Mouse (Mus musculus) intestine, postnatal 0 days (tissue): Measurements from ENCODE around the gene Cyb5r4. TPM values are rescaled to one million over a fixed set of nuclear protein-coding genes. Genes with fewer than 3 reads are reported as not detected.
"Not testable (repeated sequence)": the region's sequence is repeated elsewhere in the genome, so short reads cannot be mapped to it uniquely, and the experiment has no call there.

Source experiments
- ATAC-seq: fragments of 200-750 bp; cut with Nextera tagmentation; 2 replicates; pipeline ENCODE4 v1.8.0; 2017; ENCODE audit warnings: mild to moderate bottlenecking, moderate TSS enrichment, moderate library complexity
- H3K27ac ChIP-seq: fragments of 300-500 bp; sonication (generic); 2 replicates; pipeline ENCODE4 v1.5.1; 2014; ENCODE audit warnings: mild to moderate bottlenecking, low read depth, low read length, moderate library complexity
- H3K27me3 ChIP-seq: fragments of 300-500 bp; sonication (generic); replicated peaks from 2 replicates; pipeline ENCODE4 v1.6.1; 2014; ENCODE audit warnings: low read length, mixed read lengths; ENCODE audit not compliant: control insufficient read depth, insufficient read depth
- H3K36me3 ChIP-seq: fragments of 300-500 bp; sonication (generic); 2 replicates; pipeline ENCODE4 v1.6.1; 2014; ENCODE audit warnings: mild to moderate bottlenecking, moderate library complexity; ENCODE audit not compliant: control insufficient read depth, insufficient read depth
- H3K4me1 ChIP-seq: fragments of 300-500 bp; sonication (generic); replicated peaks from 2 replicates; pipeline ENCODE4 v1.6.1; 2014; ENCODE audit warnings: antibody characterized with exemption, low read length, mixed read lengths; ENCODE audit not compliant: control insufficient read depth, insufficient read depth
- H3K4me2 ChIP-seq: fragments of 300-500 bp; sonication (generic); replicated peaks from 2 replicates; pipeline ENCODE4 v1.6.1; 2014; ENCODE audit warnings: low read depth, mild to moderate bottlenecking, moderate library complexity
- H3K4me3 ChIP-seq: fragments of 300-500 bp; sonication (generic); 2 replicates; pipeline ENCODE4 v1.5.1; 2014; ENCODE audit warnings: low read depth, low read length
- H3K9ac ChIP-seq: fragments of 300-500 bp; sonication (generic); 2 replicates; pipeline ENCODE4 v1.6.1; 2014; ENCODE audit warnings: mild to moderate bottlenecking, low read depth, low read length
- H3K9me3 ChIP-seq: fragments of 300-500 bp; sonication (generic); 2 replicates; pipeline ENCODE4 v1.6.1; 2016; ENCODE audit warnings: mixed run types; ENCODE audit not compliant: control insufficient read depth
- CTCF ChIP-seq: sonication (generic); IDR thresholded peaks from 2 replicates; pipeline ENCODE4 v1.5.1; 2016; ENCODE audit warnings: low read depth, mild to moderate bottlenecking, control low read depth, antibody characterized with exemption, moderate library complexity
- WGBS: fragments of 180-500 bp; shearing (Covaris S2); extraction: QIAGEN DNeasy Blood & Tissue Kit; methylation state at CpG from one replicate; pipeline ENCODE4 v1.1.7; 2014; 5-methylcytosine and 5-hydroxymethylcytosine counted together
- polyA plus RNA-seq: library from polyadenylated mRNA; unstranded; fragments of >200 nt; fragmentation: Nextera tagmentation; extraction: Ambion mirVana; gene quantifications from 2 replicates; pipeline ENCODE4 v1.2.1, GENCODE M21; 2015

Gene Cyb5r4
- polyA plus RNA-seq, 1 experiment from 2014 or later, result 56.4 TPM

DNA sequence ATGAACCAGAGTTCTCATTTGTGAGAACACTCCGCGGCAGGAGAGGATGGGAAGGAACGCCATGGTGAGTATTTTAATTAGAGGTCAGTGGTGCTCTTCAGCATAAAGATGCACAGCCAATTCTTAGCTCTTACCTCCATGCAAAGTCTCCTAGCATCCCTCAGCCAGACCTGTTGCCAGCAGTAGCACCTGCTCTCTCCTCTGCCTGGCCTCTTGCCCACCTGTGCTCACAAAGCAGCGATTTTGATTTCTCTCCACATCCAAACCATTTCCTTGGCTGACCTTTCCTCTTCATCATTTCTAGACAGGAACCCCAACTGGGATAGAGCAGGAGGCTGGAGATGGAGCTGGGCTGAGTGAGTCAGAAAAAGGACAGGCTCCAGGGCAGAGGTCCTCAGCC, 65.2 kb downstream of the Cyb5r4 start:
- no peaks in the 10 kb centered on the region for H3K4me1 ChIP-seq
- no peak overlapping the region for H3K4me3 ChIP-seq
- H3K36me3 ChIP-seq, result no peaks in the 10 kb centered on the region
- 92% methylated on average over 4 of the region's 4 CpGs for WGBS
- no peak for ATAC-seq
- TF ChIP-seq CTCF, result no peak
- H3K9me3 ChIP-seq, result no peaks in the 10 kb centered on the region
- H3K4me2 ChIP-seq, result no peak overlapping the region
- no peak overlapping the region for H3K27ac ChIP-seq
- H3K9ac ChIP-seq, result no peak overlapping the region
- H3K27me3 ChIP-seq, result no peaks in the 10 kb centered on the region

DNA sequence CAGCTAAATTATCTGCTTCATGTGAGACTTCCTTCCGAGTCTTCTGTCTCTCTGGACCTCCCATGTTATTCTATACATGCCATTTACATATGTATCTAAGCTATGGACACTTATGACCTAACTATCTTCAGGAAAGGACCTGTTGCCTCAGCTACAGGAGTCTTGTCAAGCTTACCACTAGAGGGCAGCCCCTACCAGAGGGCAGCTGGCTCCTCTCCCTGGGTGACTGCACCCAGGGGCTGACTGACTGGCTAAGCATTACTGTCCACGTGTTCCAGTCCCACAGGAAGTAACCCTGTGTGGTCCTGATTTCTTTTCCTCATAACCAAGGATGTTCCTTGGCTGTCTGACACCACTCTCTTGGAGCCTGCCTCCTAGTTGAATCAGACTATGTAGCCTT, 76.2 kb downstream of the Cyb5r4 start:
- H3K4me1 ChIP-seq, result no peaks in the 10 kb centered on the region
- H3K27me3 ChIP-seq, result no peaks in the 10 kb centered on the region
- peak; percentile 49 for TF ChIP-seq CTCF
- no peak overlapping the region for H3K4me2 ChIP-seq
- no peak overlapping the region for H3K9ac ChIP-seq
- ATAC-seq, result no peak
- H3K4me3 ChIP-seq, result no peak overlapping the region
- no peak overlapping the region for H3K27ac ChIP-seq
- WGBS, result 56% methylated on average over 2 of the region's 2 CpGs
- no peaks in the 10 kb centered on the region for H3K9me3 ChIP-seq
- H3K36me3 ChIP-seq, result no peaks in the 10 kb centered on the region

DNA sequence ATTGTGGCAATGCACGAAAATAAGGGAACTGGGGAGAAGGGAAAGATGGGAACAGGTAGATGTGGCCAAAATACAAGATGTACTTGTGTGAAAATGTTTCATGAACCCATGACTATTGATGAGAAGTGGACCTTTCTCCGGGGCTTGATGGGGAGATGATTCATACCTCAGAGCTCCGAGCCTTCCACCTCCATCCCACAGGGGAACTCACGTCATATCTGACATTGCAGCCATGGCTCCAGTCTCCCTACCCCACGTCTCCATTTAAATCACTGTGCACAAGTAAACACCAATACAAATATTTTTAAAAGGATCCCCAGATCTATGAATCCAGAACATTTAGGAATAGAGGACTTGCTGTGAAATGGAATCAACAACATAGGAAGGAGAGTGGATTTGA, 93.2 kb downstream of the Cyb5r4 start:
- Histone ChIP-seq H3K9ac (no peak overlapping the region), H3K9me3 (no peaks in the 10 kb centered on the region), H3K4me1 (no peaks in the 10 kb centered on the region), H3K36me3 (no peaks in the 10 kb centered on the region), H3K27me3 (no peaks in the 10 kb centered on the region), H3K4me2 (no peak overlapping the region), H3K27ac (no peak overlapping the region), H3K4me3 (no peak overlapping the region)
- WGBS, result 69% methylated on average over 5 of the region's 5 CpGs
- ATAC-seq, result no peak
- TF ChIP-seq CTCF, result no peak

DNA sequence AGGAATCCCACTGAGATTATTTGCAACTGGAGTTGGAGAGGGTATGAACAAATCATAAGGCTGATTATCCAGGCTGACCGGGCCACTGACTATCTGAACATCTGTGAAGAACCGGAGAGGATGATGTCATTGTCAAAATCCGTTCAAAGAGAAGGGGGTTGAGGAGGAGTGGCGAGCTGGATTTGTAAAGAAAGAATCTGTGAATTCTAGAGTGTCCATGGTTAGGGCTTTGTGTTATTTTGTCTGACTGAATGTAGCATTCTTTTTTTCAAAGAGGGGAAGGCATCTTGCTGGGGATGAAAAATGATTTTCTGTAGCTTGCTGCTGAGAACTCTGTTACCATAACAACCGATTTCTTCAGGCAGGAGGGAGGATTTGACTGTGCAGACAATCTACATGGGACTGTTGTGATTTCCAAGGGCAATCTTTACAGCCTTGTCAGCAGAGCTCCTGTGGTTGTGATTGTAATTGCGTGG, 93.7 kb downstream of the Cyb5r4 start:
- H3K4me1 ChIP-seq, result no peaks in the 10 kb centered on the region
- no peaks in the 10 kb centered on the region for H3K36me3 ChIP-seq
- H3K4me3 ChIP-seq, result no peak overlapping the region
- no peak overlapping the region for H3K4me2 ChIP-seq
- no peak for TF ChIP-seq CTCF
- H3K27ac ChIP-seq, result no peak overlapping the region
- H3K27me3 ChIP-seq, result no peaks in the 10 kb centered on the region
- WGBS, result 52% methylated on average over 6 of the region's 6 CpGs
- H3K9me3 ChIP-seq, result no peaks in the 10 kb centered on the region
- H3K9ac ChIP-seq, result no peak overlapping the region
- no peak for ATAC-seq

DNA sequence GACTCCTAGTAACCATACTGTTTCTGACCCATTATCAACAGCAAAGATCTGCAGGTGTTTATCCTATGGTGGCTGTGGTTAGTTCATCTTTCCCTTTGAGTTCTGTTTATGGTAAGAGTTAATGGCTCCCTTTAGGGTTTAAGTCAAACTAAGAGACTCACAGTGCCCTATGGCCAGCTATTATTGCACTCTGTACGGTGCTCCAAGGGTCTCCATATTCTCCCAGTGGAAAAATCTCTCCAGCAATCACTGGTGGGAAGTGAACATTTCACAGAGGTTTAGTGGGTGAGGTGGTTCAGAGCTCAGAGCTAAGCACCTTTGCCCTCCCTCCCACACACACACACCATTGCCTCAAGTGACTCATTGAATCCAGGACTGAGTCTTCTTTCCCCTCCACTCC, 94.2 kb downstream of the Cyb5r4 start:
- Histone ChIP-seq H3K9ac (no peak overlapping the region), H3K9me3 (no peaks in the 10 kb centered on the region), H3K27me3 (no peaks in the 10 kb centered on the region), H3K4me1 (no peaks in the 10 kb centered on the region), H3K4me2 (no peak overlapping the region), H3K27ac (no peak overlapping the region), H3K4me3 (no peak overlapping the region), H3K36me3 (no peaks in the 10 kb centered on the region)
- 67% methylated on average over 1 of the region's 1 CpGs for WGBS
- no peak for ATAC-seq
- no peak for TF ChIP-seq CTCF

DNA sequence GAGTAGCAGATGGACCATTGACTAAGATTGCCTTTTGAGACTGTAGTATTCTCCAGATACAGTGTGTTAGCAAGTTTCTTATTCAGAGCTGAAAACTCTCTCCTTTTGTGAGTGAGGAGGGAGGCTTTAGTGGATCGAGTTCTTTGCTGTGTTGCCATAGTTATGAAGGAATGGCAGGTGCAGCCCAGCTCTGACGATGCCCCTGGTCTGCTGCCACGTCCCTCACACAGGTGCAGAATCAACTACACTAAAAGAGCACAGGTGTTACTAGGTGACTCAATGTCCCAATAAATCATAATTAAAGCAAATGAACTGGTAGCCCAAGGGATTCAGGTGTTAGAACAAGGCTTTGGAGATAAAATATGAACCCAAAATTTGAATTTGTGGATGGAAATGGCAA, 97.2 kb downstream of the Cyb5r4 start:
- Histone ChIP-seq H3K27me3 (no peaks in the 10 kb centered on the region), H3K4me3 (no peak overlapping the region), H3K4me2 (no peak overlapping the region), H3K27ac (no peak overlapping the region), H3K4me1 (no peaks in the 10 kb centered on the region), H3K9ac (no peak overlapping the region), H3K9me3 (no peaks in the 10 kb centered on the region), H3K36me3 (no peaks in the 10 kb centered on the region)
- no peak for TF ChIP-seq CTCF
- no peak for ATAC-seq
- 50% methylated on average over 3 of the region's 3 CpGs for WGBS

DNA sequence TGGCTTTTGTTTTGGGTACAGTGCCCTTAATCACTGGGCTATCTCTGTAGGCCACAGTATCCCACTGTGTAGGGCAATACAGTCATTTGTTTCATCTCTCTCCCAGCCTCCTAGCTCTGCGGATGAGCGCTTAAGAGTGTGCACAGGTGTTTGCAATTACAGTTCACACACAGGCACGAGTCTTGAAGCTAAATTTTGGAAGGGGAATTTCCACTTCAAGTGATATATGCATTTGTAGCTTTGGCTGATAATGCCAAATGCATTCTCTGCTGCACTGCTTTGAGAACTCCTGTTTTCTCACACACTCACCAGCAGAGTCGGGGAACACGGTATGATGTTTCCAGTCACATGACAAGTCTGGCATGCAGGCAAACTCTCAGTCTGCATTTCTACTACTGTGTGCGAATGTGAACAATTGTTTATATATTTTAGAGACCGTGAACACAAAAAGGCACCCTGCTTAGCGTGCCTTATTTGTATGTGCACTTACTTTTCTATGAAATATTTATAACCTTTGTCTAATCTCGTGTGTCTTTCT, 100.2 kb downstream of the Cyb5r4 start:
- H3K9ac ChIP-seq, result no peak overlapping the region
- no peaks in the 10 kb centered on the region for H3K27me3 ChIP-seq
- no peak overlapping the region for H3K4me2 ChIP-seq
- TF ChIP-seq CTCF, result no peak
- H3K36me3 ChIP-seq, result no peaks in the 10 kb centered on the region
- no peak overlapping the region for H3K27ac ChIP-seq
- no peak overlapping the region for H3K4me3 ChIP-seq
- WGBS, result 58% methylated on average over 9 of the region's 9 CpGs
- no peaks in the 10 kb centered on the region for H3K9me3 ChIP-seq
- H3K4me1 ChIP-seq, result no peaks in the 10 kb centered on the region
- no peak for ATAC-seq

DNA sequence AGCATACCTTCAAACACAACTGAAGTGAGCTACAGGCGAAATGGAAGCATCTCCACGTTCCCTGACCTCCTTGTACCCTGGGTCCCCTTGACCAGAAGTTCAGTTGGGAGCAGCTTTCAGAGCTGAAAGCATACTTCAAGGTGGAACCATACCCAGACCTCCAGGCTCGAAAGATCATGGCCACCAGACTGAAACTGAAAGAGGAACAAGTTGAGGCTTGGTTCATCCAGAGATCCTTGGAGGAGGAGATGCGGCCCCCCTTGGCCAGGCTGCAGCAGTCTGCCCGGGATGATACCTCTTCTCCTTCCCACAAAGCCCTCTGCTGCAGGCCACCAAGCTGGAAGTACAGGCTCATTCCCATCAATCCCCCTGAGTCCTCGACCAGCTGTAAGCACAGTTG, 105.2 kb downstream of the Cyb5r4 start:
- WGBS, result 79% methylated on average over 6 of the region's 6 CpGs

More for the DNA sequence above, 105.2 kb downstream of the Cyb5r4 start:
- not testable (repeated sequence) for H3K4me3 ChIP-seq, H3K4me1 ChIP-seq, H3K4me2 ChIP-seq, H3K9ac ChIP-seq, H3K27me3 ChIP-seq, H3K9me3 ChIP-seq, H3K36me3 ChIP-seq, H3K27ac ChIP-seq, ATAC-seq
